Mouse (Mus musculus) heart, embryonic 14.5 days (tissue): ENCODE results near the gene Jund. TPM values are rescaled to one million over a fixed set of nuclear protein-coding genes. Genes with fewer than 3 reads are reported as not detected.

Experiments
- ATAC-seq: fragments of 200-750 bp; cut with Nextera tagmentation; 2 replicates; pipeline ENCODE4 v1.8.0; 2017; ENCODE audit warnings: low read depth, moderate TSS enrichment; ENCODE audit not compliant: insufficient number of reproducible peaks, insufficient read depth, low FRiP score
- H3K27ac ChIP-seq, 2 experiments: fragments of 200-500 bp in 1 of 2; fragments of 300-500 bp in 1 of 2; sonication (generic) in 1 of 2; replicated peaks in 1 of 2; 2 replicates each; pipeline ENCODE4 v1.5.1; 2012 to 2014; ENCODE audit warnings: low read depth in 2 of 2, low read length in 2 of 2, control low read depth in 1 of 2, mild to moderate bottlenecking in 1 of 2, mixed read lengths in 1 of 2; ENCODE audit not compliant: control insufficient read depth in 1 of 2, insufficient read depth in 1 of 2
- H3K27me3 ChIP-seq: fragments of 300-500 bp; sonication (generic); 2 replicates; pipeline ENCODE4 v1.6.1; 2014; ENCODE audit warnings: mild to moderate bottlenecking, low read length, control low read depth; ENCODE audit not compliant: control insufficient read depth, insufficient read depth
- H3K36me3 ChIP-seq: fragments of 300-500 bp; sonication (generic); 2 replicates; pipeline ENCODE4 v1.6.1; 2014; ENCODE audit warnings: mild to moderate bottlenecking, control low read depth, low read length, mixed read lengths; ENCODE audit not compliant: control insufficient read depth, insufficient read depth
- H3K4me1 ChIP-seq, 2 experiments: fragments of 200-500 bp in 1 of 2; fragments of 300-500 bp in 1 of 2; sonication (generic) in 1 of 2; 2 replicates each; pipeline ENCODE4 v1.6.1; 2012 to 2014; ENCODE audit warnings: low read length in 2 of 2, control low read depth in 1 of 2, mixed read lengths in 1 of 2; ENCODE audit not compliant: control insufficient read depth in 2 of 2, insufficient read depth in 2 of 2
- H3K4me2 ChIP-seq: fragments of 300-500 bp; sonication (generic); 2 replicates; pipeline ENCODE4 v1.6.1; 2014; ENCODE audit warnings: mild to moderate bottlenecking, low read length
- H3K4me3 ChIP-seq, 2 experiments: fragments of 200-500 bp in 1 of 2; fragments of 300-500 bp in 1 of 2; sonication (generic) in 1 of 2; 2 replicates each; pipeline ENCODE4 v1.5.1; 2012 to 2014; ENCODE audit warnings: low read length in 2 of 2, mild to moderate bottlenecking in 2 of 2, control low read depth in 1 of 2, low read depth in 1 of 2, moderate library complexity in 1 of 2; ENCODE audit not compliant: control insufficient read depth in 1 of 2, insufficient read depth in 1 of 2
- H3K9ac ChIP-seq: fragments of 300-500 bp; sonication (generic); 2 replicates; pipeline ENCODE4 v1.6.1; 2014; ENCODE audit warnings: mild to moderate bottlenecking, low read length
- H3K9me3 ChIP-seq: fragments of 300-500 bp; sonication (generic); 2 replicates; pipeline ENCODE4 v1.6.1; 2016; ENCODE audit warnings: low read length, control low read depth; ENCODE audit not compliant: control insufficient read depth
- WGBS: fragments of 180-500 bp; shearing (Covaris S2); extraction: QIAGEN DNeasy Blood & Tissue Kit; methylation state at CpG from one replicate; pipeline ENCODE4 v1.1.7; 2014; 5-methylcytosine and 5-hydroxymethylcytosine counted together
- polyA plus RNA-seq: library from polyadenylated mRNA; unstranded; fragments of >200 nt; fragmentation: Nextera tagmentation; extraction: Ambion mirVana; gene quantifications from 2 replicates; pipeline ENCODE4 v1.2.1, GENCODE M21; 2014

Gene Jund
- polyA plus RNA-seq, result 122 and 137 TPM in 2 replicates

DNA sequence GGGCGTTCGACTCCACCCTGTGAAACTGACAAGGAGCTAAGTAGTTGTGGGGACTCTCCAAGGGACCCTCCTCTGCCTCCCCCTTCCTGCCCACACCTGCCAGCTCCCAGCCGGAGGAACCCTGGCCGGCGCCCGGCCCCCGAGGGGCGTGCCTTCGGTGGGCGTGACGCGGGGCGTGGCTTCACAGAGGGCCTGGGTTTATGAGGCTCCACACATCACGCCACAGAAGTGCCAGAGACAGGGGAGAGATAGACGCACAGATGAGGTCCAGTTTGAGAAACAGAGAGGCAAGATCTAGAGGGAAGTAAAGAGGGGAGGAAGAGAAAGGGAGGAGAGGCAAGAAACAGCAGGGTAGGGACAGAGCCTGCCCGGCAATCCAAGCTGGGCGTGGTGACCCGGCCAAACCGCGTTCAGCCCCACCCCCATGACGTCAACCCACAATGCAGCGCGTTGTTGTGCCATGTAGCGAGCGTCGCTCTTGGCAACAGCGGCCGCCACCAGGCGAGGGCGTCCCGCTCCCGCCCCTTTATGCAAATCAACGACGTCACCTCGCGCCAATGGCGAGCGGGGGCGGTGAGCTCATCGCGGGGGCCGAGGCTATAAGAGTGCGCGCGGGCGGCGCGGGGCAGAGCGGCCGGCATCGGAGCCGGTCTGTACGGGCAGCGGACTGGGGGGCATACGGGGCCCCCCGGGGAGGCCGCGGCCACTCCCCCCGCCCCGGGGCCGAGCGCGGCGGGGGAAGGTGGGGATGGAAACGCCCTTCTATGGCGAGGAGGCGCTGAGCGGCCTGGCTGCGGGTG lies at the start of gene Jund:
Gene Jund (plus strand): TSS at position 640 of the 800 bp plus-strand sequence.
- Histone ChIP-seq H3K27ac (peak within 1 kb of the TSS; percentile 99 to 100), H3K27me3 (no peaks in the 10 kb centered on the region), H3K36me3 (peaks cover 24% of the 10 kb centered on the region), H3K9me3 (no peaks in the 10 kb centered on the region), H3K9ac (peak within 1 kb of the TSS; percentile 98), H3K4me2 (peak within 1 kb of the TSS; percentile 85), H3K4me1 (peaks cover 34 to 53% of the 10 kb centered on the region in 2 experiments), H3K4me3 (peak within 1 kb of the TSS; percentile 77 to 79)
- under 1% methylated on average over 59 of the region's 69 CpGs for WGBS
- peak; percentile 87 for ATAC-seq

GRCm38 (mm10) chr8:70649324-70649723 lies 49.4 kb upstream of the Jund start:
- Histone ChIP-seq H3K4me1 (peaks cover 40 to 50% of the 10 kb centered on the region in 2 experiments), H3K27me3 (no peaks in the 10 kb centered on the region), H3K4me2 (peak overlapping the region; percentile 12; the same call in 1 of the 2 replicates), H3K36me3 (peaks cover 43% of the 10 kb centered on the region), H3K4me3 (no peak overlapping the region), H3K9ac (peak overlapping the region; percentile 54), H3K27ac (peak overlapping the region; percentile 88 to 89), H3K9me3 (no peaks in the 10 kb centered on the region)
- 16% methylated on average over 4 of the region's 4 CpGs for WGBS
- peak; percentile 79 for ATAC-seq

DNA sequence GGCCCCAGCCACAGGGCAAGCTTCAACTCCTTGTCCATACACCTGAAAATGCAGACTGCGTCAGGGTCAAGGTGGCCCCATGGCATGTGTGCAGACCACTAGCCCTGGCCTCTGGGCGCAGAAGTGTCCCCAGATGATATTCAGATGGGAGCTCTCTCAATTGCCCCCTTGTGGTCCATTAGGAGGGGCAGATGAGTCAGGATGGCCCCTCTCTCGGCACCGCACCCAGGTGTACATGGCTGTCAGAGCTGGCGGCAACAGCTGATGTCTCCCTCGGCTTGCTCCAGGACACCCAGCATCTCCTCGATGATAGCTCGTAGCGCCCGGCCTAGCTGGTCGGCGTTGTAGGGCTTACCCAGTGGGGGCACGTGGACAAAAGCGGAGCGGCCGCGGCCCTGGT lies 48.4 kb upstream of the Jund start:
- H3K4me3 ChIP-seq, result no peak overlapping the region
- no peaks in the 10 kb centered on the region for H3K27me3 ChIP-seq
- no peak overlapping the region for H3K4me2 ChIP-seq
- no peaks in the 10 kb centered on the region for H3K9me3 ChIP-seq
- H3K27ac ChIP-seq, result peak overlapping the region; percentile 88 to 89; a peak in 3 of 4 replicates
- ATAC-seq, result no peak
- 93% methylated on average over 17 of the region's 17 CpGs for WGBS
- H3K9ac ChIP-seq, result no peak overlapping the region
- peaks cover 54% of the 10 kb centered on the region for H3K36me3 ChIP-seq
- peaks cover 40 to 47% of the 10 kb centered on the region in 2 experiments for H3K4me1 ChIP-seq

DNA sequence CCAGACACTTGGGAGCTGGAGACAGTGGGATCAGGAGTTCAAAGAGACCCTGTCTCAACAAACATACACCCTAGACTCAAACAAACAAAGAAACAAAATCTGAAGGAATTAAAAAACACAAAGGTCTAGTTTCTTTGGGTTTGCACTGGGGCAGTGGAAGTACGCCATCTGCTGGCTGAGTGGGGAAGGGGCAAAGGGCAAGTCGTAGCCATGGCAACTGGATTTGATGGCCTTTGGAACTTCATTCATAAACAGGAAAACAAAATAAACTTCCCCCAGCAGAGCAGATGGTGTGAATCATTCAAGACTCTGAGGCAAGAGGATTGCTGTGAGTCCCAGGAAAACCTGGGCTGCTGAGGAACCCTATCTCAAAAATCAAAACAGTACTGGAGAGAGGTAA lies 45.5 kb upstream of the Jund start:
- 74% methylated on average over 2 of the region's 2 CpGs for WGBS
- Histone ChIP-seq H3K4me3 (no peak overlapping the region), H3K4me1 (peaks cover 26 to 28% of the 10 kb centered on the region in 2 experiments), H3K9ac (no peak overlapping the region), H3K36me3 (peaks cover 75% of the 10 kb centered on the region), H3K4me2 (no peak overlapping the region), H3K27me3 (no peaks in the 10 kb centered on the region), H3K27ac (no peak overlapping the region), H3K9me3 (no peaks in the 10 kb centered on the region)
- ATAC-seq, result no peak

DNA sequence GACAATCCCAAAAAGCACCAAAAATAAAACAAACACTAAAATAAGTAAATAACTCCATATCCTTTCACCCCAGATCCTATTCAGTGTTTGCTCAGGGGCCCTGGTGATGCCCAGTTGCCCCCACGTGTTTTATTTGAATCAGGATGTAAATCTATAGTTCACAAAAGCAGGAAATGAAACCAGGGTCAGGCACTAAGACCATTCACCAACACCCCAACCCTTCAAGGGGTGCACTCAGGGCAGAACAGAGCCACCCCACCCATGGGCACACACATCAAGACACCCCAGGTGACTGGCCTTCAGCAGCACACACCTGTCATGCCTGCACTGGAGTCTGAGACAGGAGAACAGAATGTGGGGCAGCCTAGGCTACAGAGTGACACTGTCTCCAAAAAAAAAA lies 44.6 kb upstream of the Jund start:
- ATAC-seq, result no peak
- WGBS, result 65% methylated on average over 1 of the region's 1 CpGs
- H3K27me3 ChIP-seq, result no peaks in the 10 kb centered on the region

GRCm38 (mm10) chr8:70655469-70655868 lies 43.3 kb upstream of the Jund start:
- no peak overlapping the region for H3K4me2 ChIP-seq
- H3K36me3 ChIP-seq, result peaks cover 59% of the 10 kb centered on the region
- H3K9ac ChIP-seq, result no peak overlapping the region
- H3K4me1 ChIP-seq, result peaks cover 15 to 21% of the 10 kb centered on the region in 2 experiments
- WGBS, result 63% methylated on average over 2 of the region's 2 CpGs
- no peak overlapping the region for H3K27ac ChIP-seq
- H3K27me3 ChIP-seq, result no peaks in the 10 kb centered on the region
- H3K9me3 ChIP-seq, result no peaks in the 10 kb centered on the region
- no peak overlapping the region for H3K4me3 ChIP-seq
- ATAC-seq, result no peak

More for the DNA sequence above, 44.6 kb upstream of the Jund start:
- Histone ChIP-seq H3K36me3 (peaks cover 67% of the 10 kb centered on the region), H3K9ac (no peak overlapping the region), H3K4me1 (peaks cover 21 to 28% of the 10 kb centered on the region in 2 experiments), H3K4me2 (no peak overlapping the region), H3K27ac (no peak overlapping the region), H3K4me3 (no peak overlapping the region), H3K9me3 (no peaks in the 10 kb centered on the region)

DNA sequence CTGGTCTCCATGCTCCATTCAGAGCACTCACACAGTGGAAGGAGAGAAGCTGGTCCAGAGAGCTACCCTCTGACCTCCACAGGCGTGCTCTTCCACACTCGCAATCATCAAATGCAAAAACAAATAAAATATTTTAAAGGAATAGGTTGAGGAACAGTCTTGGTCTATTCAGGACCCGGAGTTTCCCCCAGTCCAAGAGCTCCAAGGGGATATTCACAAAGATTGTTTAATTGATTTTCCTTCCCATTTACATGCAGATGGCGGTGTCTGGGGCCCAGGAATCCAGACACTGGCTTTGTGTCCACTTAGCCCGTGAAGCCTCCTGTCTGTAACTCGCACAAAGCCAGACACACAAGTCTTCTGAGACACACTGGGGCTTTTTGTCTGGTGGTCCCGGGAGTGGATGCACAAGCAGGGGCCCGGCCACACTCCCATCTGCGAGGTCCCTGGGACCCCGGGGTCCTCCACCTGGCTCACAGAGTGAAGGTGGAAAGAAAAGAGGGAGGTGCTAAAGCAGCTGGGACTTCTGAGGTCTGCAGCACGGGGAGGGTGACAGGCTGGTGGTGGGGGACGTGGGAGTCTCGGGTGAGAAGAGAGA lies 42.5 kb upstream of the Jund start:
- Histone ChIP-seq H3K4me1 (peaks cover 15 to 23% of the 10 kb centered on the region in 2 experiments), H3K27ac (no peak overlapping the region), H3K27me3 (no peaks in the 10 kb centered on the region), H3K4me3 (no peak overlapping the region), H3K4me2 (no peak overlapping the region), H3K9ac (no peak overlapping the region), H3K9me3 (no peaks in the 10 kb centered on the region), H3K36me3 (peaks cover 51% of the 10 kb centered on the region)
- ATAC-seq, result no peak
- WGBS, result 74% methylated on average over 13 of the region's 13 CpGs
